10 mouse cellular contexts compared by ENCODE assay signal in the genomic region with DNA sequence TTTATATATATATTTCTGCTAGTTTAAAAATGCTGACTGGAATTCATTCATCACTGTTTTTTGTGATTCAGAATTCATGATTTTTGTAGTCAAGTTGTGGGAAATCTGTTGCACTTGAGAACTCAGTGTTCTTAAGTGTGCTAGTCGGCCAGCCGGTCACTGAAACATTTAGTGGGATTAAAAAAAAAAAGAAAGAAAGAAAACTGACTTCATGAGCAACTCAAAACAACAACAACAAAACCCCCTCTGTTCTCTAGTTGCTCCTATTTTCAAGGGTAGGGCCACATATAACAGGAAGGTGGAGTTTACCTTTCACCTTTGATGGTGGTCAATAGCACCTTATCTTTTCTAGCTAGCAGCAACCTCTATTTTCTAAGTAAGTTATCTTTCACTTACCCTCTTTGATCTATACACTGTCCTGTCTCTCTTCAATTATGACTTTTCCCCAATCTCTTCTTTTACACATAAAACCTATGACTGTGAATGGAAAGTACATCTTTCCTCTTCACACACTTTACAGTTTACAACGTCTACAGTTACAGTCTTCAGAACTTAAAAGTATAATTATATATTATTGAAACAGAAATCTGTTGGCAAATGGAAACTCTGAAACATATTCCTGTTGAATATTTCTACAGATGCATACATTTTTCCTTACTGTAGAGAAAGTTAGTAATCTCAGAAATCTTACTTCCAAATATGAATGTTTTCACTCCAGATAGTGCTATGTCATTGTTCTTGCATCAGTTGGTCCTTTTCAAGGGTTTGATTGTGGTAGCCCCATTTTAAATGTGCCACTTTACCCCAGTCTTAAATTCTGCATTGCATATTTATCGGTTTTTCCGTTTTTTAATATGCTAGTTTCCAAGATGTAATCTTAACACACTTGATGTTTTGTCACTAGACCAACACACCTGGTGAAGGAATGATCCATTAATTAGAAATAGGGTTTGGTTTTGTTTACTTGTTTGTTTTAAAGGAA. TPM values are rescaled to one million over a fixed set of nuclear protein-coding genes. Genes with fewer than 3 reads are reported as not detected.
DNase-seq lines count a peak whose midpoint lies in the region; ATAC-seq and TF ChIP-seq lines count a peak whose summit lies in the region.
"Had no signal": no experiment of that assay in that cellular context is flagged by ENCODE, and none has a peak within 500 bp of the region (broad histone marks: within the 10 kb centered on the region; RNA-seq: fewer than 3 reads in every experiment).

No protein-coding gene starts in this region.

- H3K4me3 ChIP-seq in heart, embryonic 16.5 days (ENCODE audit: low read length): peak overlapping the region; percentile 60
- H3K4me3 ChIP-seq in hindbrain, embryonic 12.5 days: peak overlapping the region; percentile 96
- peak overlapping the region; percentile 72 for H3K4me3 ChIP-seq in midbrain, embryonic 10.5 days
- no peak overlapping the region for H3K4me3 ChIP-seq in thymus, adult 2 months (ENCODE audit: control insufficient read depth, insufficient read depth, low read length)

- H3K9me3 ChIP-seq in heart, embryonic 16.5 days (replicated peaks; ENCODE audit: control insufficient read depth, low read length): no peaks in the 10 kb centered on the region
- H3K9me3 ChIP-seq in hindbrain, embryonic 12.5 days (replicated peaks): no peaks in the 10 kb centered on the region
- H3K9me3 ChIP-seq in midbrain, embryonic 10.5 days (replicated peaks): no peaks in the 10 kb centered on the region

- peak overlapping the region; percentile 79 for H3K4me2 ChIP-seq in heart, embryonic 16.5 days (ENCODE audit: low read depth, low read length)
- H3K4me2 ChIP-seq in hindbrain, embryonic 12.5 days (replicated peaks): peak overlapping the region; percentile 96

- peaks cover 5% of the 10 kb centered on the region for H3K4me1 ChIP-seq in heart, embryonic 16.5 days (ENCODE audit: control insufficient read depth, insufficient read depth, low read length)
- H3K4me1 ChIP-seq in hindbrain, embryonic 12.5 days: peaks cover 23% of the 10 kb centered on the region
- H3K4me1 ChIP-seq in midbrain, embryonic 10.5 days: peaks cover 55% of the 10 kb centered on the region
- no peaks in the 10 kb centered on the region for H3K4me1 ChIP-seq in thymus, adult 2 months (replicated peaks; ENCODE audit: control insufficient read depth, insufficient read depth, low read length)

- WGBS in heart, embryonic 16.5 days: 24% methylated on average over 5 of the region's 5 CpGs
- WGBS in hindbrain, embryonic 12.5 days: 39% methylated on average over 5 of the region's 5 CpGs
- WGBS in midbrain, embryonic 10.5 days: 41% methylated on average over 5 of the region's 5 CpGs
- WGBS in thymus, adult 2 months: 45% methylated on average over 5 of the region's 5 CpGs

- TF ChIP-seq CTCF in thymus, adult 2 months (IDR thresholded peaks at IDR 0.05; ENCODE audit: borderline replicate concordance, control insufficient read depth, extremely low read depth, insufficient read depth, low read length, poor library complexity): no peak

- no peak for DNase-seq in heart, postnatal 14 days
- peak; percentile 51 for DNase-seq in NIH3T3 (ENCODE audit: low read depth)
- DNase-seq in midbrain, embryonic 10.5 days (ENCODE audit: low spot score): no peak
- DNase-seq in thymus, adult 2 months: no peak
- no peak for DNase-seq in cerebellum, adult 9-11 months
- DNase-seq in layer of hippocampus, adult 18-20 months (ENCODE audit: low spot score in 2 of 2): no peak
- DNase-seq: thymus, postnatal 36 days had no signal

- H3K36me3 ChIP-seq in heart, embryonic 16.5 days (ENCODE audit: control insufficient read depth, insufficient read depth): no peaks in the 10 kb centered on the region; the same call in 1 of the 2 replicates
- no peaks in the 10 kb centered on the region for H3K36me3 ChIP-seq in hindbrain, embryonic 12.5 days
- H3K36me3 ChIP-seq in midbrain, embryonic 10.5 days: peaks cover 5% of the 10 kb centered on the region; the same call in 1 of the 2 replicates
- no peaks in the 10 kb centered on the region for H3K36me3 ChIP-seq in thymus, adult 2 months (ENCODE audit: control insufficient read depth, insufficient read depth, low read length)

- H3K27me3 ChIP-seq in heart, embryonic 16.5 days (ENCODE audit: control insufficient read depth, insufficient read depth, low read length): no peaks in the 10 kb centered on the region
- no peaks in the 10 kb centered on the region for H3K27me3 ChIP-seq in hindbrain, embryonic 12.5 days
- no peaks in the 10 kb centered on the region for H3K27me3 ChIP-seq in midbrain, embryonic 10.5 days (ENCODE audit: low read depth, poor library complexity, severe bottlenecking)
- H3K27me3 ChIP-seq in thymus, adult 2 months (ENCODE audit: control insufficient read depth, insufficient read depth, low read length): no peaks in the 10 kb centered on the region
- H3K27me3 ChIP-seq: Patski had no signal

- intact Hi-C loops in heart, postnatal 14 days (cut with DNase I): loop anchor here (10.0 kb wide), 4 partner anchors 114 to 574 kb away; a partner anchor contains a TSS

- peak overlapping the region; percentile 99 for H3K9ac ChIP-seq in heart, embryonic 16.5 days (ENCODE audit: low read length)
- H3K9ac ChIP-seq in hindbrain, embryonic 12.5 days: peak overlapping the region; percentile 10; the same call in 1 of the 2 replicates

- TF ChIP-seq POLR2A in thymus, adult 2 months (IDR thresholded peaks at IDR 0.05; ENCODE audit: control insufficient read depth, extremely low read depth, insufficient read depth, low read length, poor library complexity): no peak

- H3K27ac ChIP-seq in heart, embryonic 16.5 days (ENCODE audit: low read length): no peak overlapping the region
- H3K27ac ChIP-seq in hindbrain, embryonic 12.5 days: no peak overlapping the region
- no peak overlapping the region for H3K27ac ChIP-seq in midbrain, embryonic 10.5 days (replicated peaks)
- H3K27ac ChIP-seq in thymus, adult 2 months (ENCODE audit: control insufficient read depth, insufficient read depth, low read length): no peak overlapping the region

- no peak for ATAC-seq in heart, embryonic 16.5 days (replicated peaks; ENCODE audit: extremely low read depth, insufficient read depth, low FRiP score)
- no peak for ATAC-seq in hindbrain, embryonic 12.5 days (ENCODE audit: low FRiP score)
- ATAC-seq: Patski had no signal

RNA-seq across cellular contexts. Expression of a gene that starts 4.5 kb away (rescaled TPM):
- polyA plus RNA-seq in heart, embryonic 16.5 days (2015; fragmentation: Nextera tagmentation; extraction: Ambion mirVana): 8.7 and 9.8 TPM in 2 replicates
- total RNA-seq in heart, postnatal 14 days (2021): 10 to 100 TPM; 25.1 to 27.5 TPM
- 17.0 and 18.9 TPM in 2 replicates for polyA plus RNA-seq in hindbrain, embryonic 12.5 days (2016; fragmentation: Nextera tagmentation; extraction: Ambion mirVana)
- polyA plus RNA-seq in midbrain, embryonic 10.5 days (2016; fragmentation: Nextera tagmentation; extraction: Ambion mirVana): 7.0 and 7.4 TPM in 2 replicates
- polyA plus RNA-seq in thymus, adult 2 months (2012; rRNA removed): 21.4 and 29.7 TPM in 2 replicates
- 10 to 100 TPM; 41.0 to 43.1 TPM for total RNA-seq in layer of hippocampus, adult 18-20 months (2021)
